8 mouse cellular contexts compared by ENCODE assay signal in the genomic region with DNA sequence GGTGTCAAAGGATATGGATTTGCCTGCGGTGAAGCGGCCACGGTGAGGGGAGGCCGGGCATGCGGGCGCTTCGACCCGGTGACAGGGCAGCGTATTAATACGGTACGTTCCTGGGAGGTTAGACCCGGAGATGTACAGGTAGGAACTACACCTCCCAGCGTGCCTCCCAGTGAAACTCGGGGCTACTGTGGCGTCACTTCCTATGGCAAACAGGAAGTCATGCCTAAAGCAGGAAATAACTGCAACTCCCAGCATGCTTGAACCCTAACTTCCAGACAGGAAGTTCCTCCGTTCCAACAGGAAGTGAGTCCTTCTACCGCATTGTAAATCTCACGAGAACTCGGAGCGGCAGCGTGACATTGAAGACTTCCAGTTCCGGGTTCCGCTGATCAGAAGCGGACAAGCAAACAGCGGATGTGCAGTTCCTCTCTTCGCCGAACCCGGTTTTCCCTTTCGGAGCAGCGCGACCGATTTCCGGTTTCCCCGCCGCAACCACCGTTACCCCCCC.
DNase-seq lines count a peak whose midpoint lies in the region; ATAC-seq and TF ChIP-seq lines count a peak whose summit lies in the region.

No protein-coding gene starts in this region.

- H3K9me3 ChIP-seq in E14TG2a.4 (ENCODE audit: low read length): peaks cover 45% of the 10 kb centered on the region
- 0 out of 2 replicates have a peak, but pooled peaks cover 2% of the 10 kb centered on the region for H3K9me3 ChIP-seq in forebrain, embryonic 11.5 days (ENCODE audit: control insufficient read depth, low read length)
- H3K9me3 ChIP-seq in liver, postnatal 0 days (ENCODE audit: low read length): peaks cover 4% of the 10 kb centered on the region
- no peaks in the 10 kb centered on the region for H3K9me3 ChIP-seq in neural tube, embryonic 14.5 days (ENCODE audit: control insufficient read depth, low read length)

- H3K4me3 ChIP-seq in E14TG2a.4 (replicated peaks; ENCODE audit: low read length): peak overlapping the region; percentile 86
- H3K4me3 ChIP-seq in forebrain, embryonic 11.5 days (ENCODE audit: low read depth, low read length): peak overlapping the region; percentile 51
- peak overlapping the region; percentile 65 for H3K4me3 ChIP-seq in liver, postnatal 0 days (ENCODE audit: low read depth, low read length)
- H3K4me3 ChIP-seq in neural tube, embryonic 14.5 days (ENCODE audit: low read depth, low read length): peak overlapping the region; percentile 58

- peak; percentile 91 for DNase-seq in c-Kit-positive CD71-positive TER-119-negative erythroid progenitor cells, embryonic 14.5 days (ENCODE audit: low read depth)
- peak; percentile 90 for DNase-seq in forebrain, embryonic 11.5 days (ENCODE audit: low spot score)
- DNase-seq in heart, postnatal 10 days: peak; percentile 94 to 96
- peak; percentile 97 for DNase-seq in large intestine, adult 2 months (ENCODE audit: low read depth, low spot score)
- no peak for DNase-seq in liver, postnatal 0 days
- peak; percentile 78 for DNase-seq in testis, postnatal 10 days (ENCODE audit: low spot score)

- peak overlapping the region; percentile 56 for H3K4me2 ChIP-seq in forebrain, embryonic 11.5 days (ENCODE audit: low read depth, low read length, severe bottlenecking)
- H3K4me2 ChIP-seq in liver, postnatal 0 days (ENCODE audit: low read depth, low read length): peak overlapping the region; percentile 81
- H3K4me2 ChIP-seq in neural tube, embryonic 14.5 days (ENCODE audit: low read depth, low read length): peak overlapping the region; percentile 49

- peaks cover 38% of the 10 kb centered on the region for H3K36me3 ChIP-seq in E14TG2a.4 (ENCODE audit: insufficient read depth, low read length)
- peaks cover 17% of the 10 kb centered on the region for H3K36me3 ChIP-seq in forebrain, embryonic 11.5 days (ENCODE audit: control insufficient read depth, insufficient read depth, low read length)
- peaks cover 31% of the 10 kb centered on the region for H3K36me3 ChIP-seq in liver, postnatal 0 days (replicated peaks; ENCODE audit: insufficient read depth, low read length)
- H3K36me3 ChIP-seq in neural tube, embryonic 14.5 days (ENCODE audit: control insufficient read depth, insufficient read depth, low read length): peaks cover 7% of the 10 kb centered on the region; the same call in 1 of the 2 replicates

- no peak for TF ChIP-seq EP300 in liver, postnatal 0 days (IDR thresholded peaks at IDR 0.05; ENCODE audit: low read depth)

- no peak for TF ChIP-seq CTCF in E14TG2a.4 (conservative IDR thresholded peaks at IDR 0.05; ENCODE audit: low read length)
- no peak for TF ChIP-seq CTCF in liver, postnatal 0 days (IDR thresholded peaks at IDR 0.05; ENCODE audit: low read depth)

- peak overlapping the region; percentile 60; the same call in 1 of the 2 replicates for H3K27ac ChIP-seq in forebrain, embryonic 11.5 days (ENCODE audit: low read depth, low read length)
- H3K27ac ChIP-seq in liver, postnatal 0 days (ENCODE audit: low read depth): peak overlapping the region; percentile 90
- peak overlapping the region; percentile 85 for H3K27ac ChIP-seq in neural tube, embryonic 14.5 days (ENCODE audit: low read depth, low read length)

- intact Hi-C loops in heart, postnatal 10 days (cut with DNase I): loop anchor here (2.0 to 5.0 kb wide), 2 partner anchors 74 to 127 kb away; partner anchors contain the start of gene Rab10

- peak; percentile 86 for ATAC-seq in forebrain, embryonic 11.5 days (replicated peaks; ENCODE audit: low FRiP score)
- ATAC-seq in liver, postnatal 0 days: peak; percentile 90
- peak; percentile 88 for ATAC-seq in neural tube, embryonic 14.5 days (ENCODE audit: low read depth)

- H3K4me1 ChIP-seq in E14TG2a.4 (replicated peaks; ENCODE audit: low read depth, low read length): peaks cover 5% of the 10 kb centered on the region; the same call in 1 of the 2 replicates
- H3K4me1 ChIP-seq in forebrain, embryonic 11.5 days (replicated peaks; ENCODE audit: control insufficient read depth, insufficient read depth, low read length): no peaks in the 10 kb centered on the region
- peaks cover 11% of the 10 kb centered on the region for H3K4me1 ChIP-seq in liver, postnatal 0 days (ENCODE audit: insufficient read depth)
- H3K4me1 ChIP-seq in neural tube, embryonic 14.5 days (ENCODE audit: control insufficient read depth, insufficient read depth, low read length): no peaks in the 10 kb centered on the region

- WGBS in forebrain, embryonic 11.5 days: 27% methylated on average over 36 of the region's 36 CpGs
- WGBS in large intestine, adult 2 months: 26% methylated on average over 36 of the region's 36 CpGs
- 17% methylated on average over 36 of the region's 36 CpGs for WGBS in liver, postnatal 0 days (ENCODE audit: insufficient replicate concordance)
- WGBS in neural tube, embryonic 14.5 days: 16% methylated on average over 36 of the region's 36 CpGs

- no peaks in the 10 kb centered on the region for H3K27me3 ChIP-seq in E14TG2a.4 (ENCODE audit: insufficient read depth, low read length)
- no peaks in the 10 kb centered on the region for H3K27me3 ChIP-seq in forebrain, embryonic 11.5 days (ENCODE audit: control insufficient read depth, insufficient read depth, low read length)
- no peaks in the 10 kb centered on the region for H3K27me3 ChIP-seq in liver, postnatal 0 days (ENCODE audit: insufficient read depth, low read length)
- no peaks in the 10 kb centered on the region for H3K27me3 ChIP-seq in neural tube, embryonic 14.5 days (ENCODE audit: control insufficient read depth, insufficient read depth, low read length)

- H3K9ac ChIP-seq in forebrain, embryonic 11.5 days (ENCODE audit: low read length): peak overlapping the region; percentile 47; the same call in 1 of the 2 replicates
- H3K9ac ChIP-seq in liver, postnatal 0 days (replicated peaks): peak overlapping the region; percentile 57
- H3K9ac ChIP-seq in neural tube, embryonic 14.5 days (replicated peaks; ENCODE audit: low read depth, low read length): peak overlapping the region; percentile 55
